ENCODE assay signal across 8 mouse cellular contexts in genomic region chrX:155144718-155145117, GRCm38 (mm10). TPM values are rescaled to one million over a fixed set of nuclear protein-coding genes. Genes with fewer than 3 reads are reported as not detected.
DNase-seq lines count a peak whose midpoint lies in the region; ATAC-seq lines count a peak whose summit lies in the region.

No protein-coding gene starts in this region.

- H3K27ac ChIP-seq in hindbrain, embryonic 10.5 days = no peak overlapping the region
- no peak overlapping the region for H3K27ac ChIP-seq in hindbrain, embryonic 14.5 days

- no peaks in the 10 kb centered on the region for H3K36me3 ChIP-seq in hindbrain, embryonic 10.5 days
- H3K36me3 ChIP-seq in hindbrain, embryonic 14.5 days (replicated peaks; ENCODE audit: control insufficient read depth, insufficient read depth) = no peaks in the 10 kb centered on the region

- no peaks in the 10 kb centered on the region for H3K27me3 ChIP-seq in hindbrain, embryonic 10.5 days (ENCODE audit: insufficient read depth, poor library complexity, severe bottlenecking)
- no peaks in the 10 kb centered on the region for H3K27me3 ChIP-seq in hindbrain, embryonic 14.5 days (ENCODE audit: control insufficient read depth, insufficient read depth, low read length)

- H3K9me3 ChIP-seq in hindbrain, embryonic 10.5 days = no peaks in the 10 kb centered on the region
- H3K9me3 ChIP-seq in hindbrain, embryonic 14.5 days (ENCODE audit: control insufficient read depth, low read length) = no peaks in the 10 kb centered on the region

- 18% methylated on average over 3 of the region's 3 CpGs for WGBS in hindbrain, embryonic 10.5 days
- WGBS in hindbrain, embryonic 14.5 days = 19% methylated on average over 3 of the region's 3 CpGs

- H3K4me2 ChIP-seq in hindbrain, embryonic 14.5 days (replicated peaks) = no peak overlapping the region

- no peak overlapping the region for H3K9ac ChIP-seq in hindbrain, embryonic 14.5 days

- DNase-seq in hindbrain, embryonic 10.5 days (ENCODE audit: low spot score) = peak; percentile 8
- DNase-seq in hindbrain, embryonic 14.5 days (ENCODE audit: low spot score) = no peak
- peak; percentile 21 for DNase-seq in R1 (ENCODE audit: low read depth, low spot score)
- peak; percentile 20 to 30 for DNase-seq in cerebellum, postnatal 36 days
- peak; percentile 25 to 59 for DNase-seq in heart, adult 9 months (ENCODE audit: low spot score in 2 of 2)
- peak; percentile 5 to 21 for DNase-seq in layer of hippocampus, adult 8-10 months (ENCODE audit: low spot score in 2 of 2)
- peak; percentile 86 for DNase-seq in lung, postnatal 36 days
- peak; percentile 6 for DNase-seq in telencephalon, adult 2 months (ENCODE audit: low read depth, low spot score)

- ATAC-seq in hindbrain, embryonic 14.5 days (ENCODE audit: low FRiP score) = no peak

- H3K4me3 ChIP-seq in hindbrain, embryonic 10.5 days = no peak overlapping the region
- no peak overlapping the region for H3K4me3 ChIP-seq in hindbrain, embryonic 14.5 days (replicated peaks; ENCODE audit: low read length)

- H3K4me1 ChIP-seq in hindbrain, embryonic 10.5 days (replicated peaks) = no peaks in the 10 kb centered on the region
- no peaks in the 10 kb centered on the region for H3K4me1 ChIP-seq in hindbrain, embryonic 14.5 days (replicated peaks; ENCODE audit: control insufficient read depth, insufficient read depth, low read length)

RNA-seq across cellular contexts. Expression of gene Cldn34b2, which starts 16.5 kb away (rescaled TPM):
- not detected in 2 replicates for polyA plus RNA-seq in hindbrain, embryonic 10.5 days (2016; fragmentation: Nextera tagmentation; extraction: Ambion mirVana)
- polyA plus RNA-seq in hindbrain, embryonic 14.5 days (2014; fragmentation: Nextera tagmentation; extraction: Ambion mirVana) = not detected in 2 replicates
- not detected for total RNA-seq in layer of hippocampus, adult 8-10 months (2022)

RNA-seq across cellular contexts. Expression of gene Magea2, which starts 51.3 kb away (rescaled TPM):
- not detected in 2 replicates for polyA plus RNA-seq in hindbrain, embryonic 10.5 days (2016; fragmentation: Nextera tagmentation; extraction: Ambion mirVana)
- not detected in 2 replicates for polyA plus RNA-seq in hindbrain, embryonic 14.5 days (2014; fragmentation: Nextera tagmentation; extraction: Ambion mirVana)
- not detected for total RNA-seq in layer of hippocampus, adult 8-10 months (2022)

RNA-seq across cellular contexts. Expression of gene Magea1, which starts 55.1 kb away (rescaled TPM):
- polyA plus RNA-seq in hindbrain, embryonic 10.5 days (2016; fragmentation: Nextera tagmentation; extraction: Ambion mirVana) = not detected in 2 replicates
- polyA plus RNA-seq in hindbrain, embryonic 14.5 days (2014; fragmentation: Nextera tagmentation; extraction: Ambion mirVana) = not detected in 2 replicates
- not detected for total RNA-seq in layer of hippocampus, adult 8-10 months (2022)
